Mouse (Mus musculus) kidney, embryonic 14.5 days (tissue): ENCODE results near the gene Tpo. TPM values are rescaled to one million over a fixed set of nuclear protein-coding genes. Genes with fewer than 3 reads are reported as not detected.

ENCODE experiments used
- ATAC-seq: fragments of 200-750 bp; cut with Nextera tagmentation; 2 replicates; pipeline ENCODE4 v1.8.0; 2017; ENCODE audit warnings: moderate number of reproducible peaks, mild to moderate bottlenecking, moderate TSS enrichment, moderate library complexity; ENCODE audit not compliant: low FRiP score, low TSS enrichment
- H3K27ac ChIP-seq: fragments of 300-500 bp; sonication (generic); 2 replicates; pipeline ENCODE4 v1.5.1; 2014; ENCODE audit warnings: low read depth, mild to moderate bottlenecking, low read length, moderate library complexity, mixed read lengths
- H3K27me3 ChIP-seq: fragments of 300-500 bp; sonication (generic); 2 replicates; pipeline ENCODE4 v1.6.1; 2014; ENCODE audit warnings: mild to moderate bottlenecking, low read length; ENCODE audit not compliant: control insufficient read depth, insufficient read depth
- H3K36me3 ChIP-seq: fragments of 300-500 bp; sonication (generic); 2 replicates; pipeline ENCODE4 v1.6.1; 2014; ENCODE audit warnings: low read length, mixed read lengths; ENCODE audit not compliant: control insufficient read depth, insufficient read depth
- H3K4me1 ChIP-seq: fragments of 300-500 bp; sonication (generic); 2 replicates; pipeline ENCODE4 v1.6.1; 2014; ENCODE audit warnings: low read length, mixed read lengths; ENCODE audit not compliant: control insufficient read depth, insufficient read depth
- H3K4me2 ChIP-seq: fragments of 300-500 bp; sonication (generic); replicated peaks from 2 replicates; pipeline ENCODE4 v1.6.1; 2014; ENCODE audit warnings: low read depth, mild to moderate bottlenecking, low read length
- H3K4me3 ChIP-seq: fragments of 300-500 bp; sonication (generic); 2 replicates; pipeline ENCODE4 v1.5.1; 2014; ENCODE audit warnings: mild to moderate bottlenecking, low read length
- H3K9ac ChIP-seq: fragments of 300-500 bp; sonication (generic); 2 replicates; pipeline ENCODE4 v1.6.1; 2014; ENCODE audit warnings: low read depth, mild to moderate bottlenecking, low read length, moderate library complexity
- H3K9me3 ChIP-seq: fragments of 300-500 bp; sonication (generic); 2 replicates; pipeline ENCODE4 v1.6.1; 2016; ENCODE audit warnings: low read length; ENCODE audit not compliant: control insufficient read depth
- WGBS: fragments of 180-500 bp; shearing (Covaris S2); extraction: QIAGEN DNeasy Blood & Tissue Kit; methylation state at CpG from one replicate; pipeline ENCODE4 v1.1.7; 2014; 5-methylcytosine and 5-hydroxymethylcytosine counted together
- polyA plus RNA-seq: library from polyadenylated mRNA; unstranded; fragments of >200 nt; fragmentation: Nextera tagmentation; extraction: Ambion mirVana; gene quantifications from 2 replicates; pipeline ENCODE4 v1.2.1, GENCODE M21; 2014

Gene Tpo
- polyA plus RNA-seq, 1 experiment from 2014 or later = not detected

- H3K36me3 ChIP-seq = peaks cover 74% of the 10 kb centered on the region
- no peaks in the 10 kb centered on the region for H3K9me3 ChIP-seq
- no peaks in the 10 kb centered on the region for H3K4me1 ChIP-seq
- no peak overlapping the region for H3K4me2 ChIP-seq
- 91% methylated on average over 9 of the region's 9 CpGs for WGBS
- H3K27ac ChIP-seq = no peak overlapping the region
- no peak for ATAC-seq
- no peak overlapping the region for H3K9ac ChIP-seq
- no peak overlapping the region for H3K4me3 ChIP-seq
- H3K27me3 ChIP-seq = no peaks in the 10 kb centered on the region
These were observed 116.9 kb downstream of the Tpo start for GRCm38 (mm10) chr12:30015501-30015900.

- Histone ChIP-seq H3K4me3 (no peak overlapping the region), H3K4me1 (no peaks in the 10 kb centered on the region), H3K36me3 (peaks cover 83% of the 10 kb centered on the region), H3K9me3 (no peaks in the 10 kb centered on the region), H3K4me2 (no peak overlapping the region), H3K9ac (no peak overlapping the region), H3K27me3 (no peaks in the 10 kb centered on the region), H3K27ac (no peak overlapping the region)
- ATAC-seq = no peak
- WGBS = 95% methylated on average over 5 of the region's 5 CpGs
These were observed 123.7 kb downstream of the Tpo start for GRCm38 (mm10) chr12:30008741-30009140.

GRCm38 (mm10) chr12:30006586-30006985, 125.8 kb downstream of the Tpo start:
- Histone ChIP-seq H3K9ac (no peak overlapping the region), H3K4me3 (no peak overlapping the region), H3K4me1 (no peaks in the 10 kb centered on the region), H3K9me3 (no peaks in the 10 kb centered on the region), H3K4me2 (no peak overlapping the region), H3K36me3 (peaks cover 83% of the 10 kb centered on the region), H3K27ac (no peak overlapping the region), H3K27me3 (no peaks in the 10 kb centered on the region)
- 78% methylated on average over 9 of the region's 9 CpGs for WGBS
- no peak for ATAC-seq

Other genes with a start within 250 kb of the Tpo start
- gene Pxdn, start 195.0 kb downstream of the Tpo start, polyA plus RNA-seq = 61.6 and 120 TPM in 2 replicates
- 2.2 and 2.9 TPM in 2 replicates for gene Sntg2, start 240.8 kb upstream of the Tpo start, polyA plus RNA-seq